Mouse (Mus musculus): ENCODE results near the gene Rdh19. TPM values are rescaled to one million over a fixed set of nuclear protein-coding genes. Genes with fewer than 3 reads are reported as not detected.
"Not testable (repeated sequence)": the region's sequence is repeated elsewhere in the genome, so short reads cannot be mapped to it uniquely, and the experiment has no call there.

Gene Rdh19
- not detected in 2 replicates for polyA plus RNA-seq (2015; fragmentation: Nextera tagmentation; extraction: Ambion mirVana)

DNA sequence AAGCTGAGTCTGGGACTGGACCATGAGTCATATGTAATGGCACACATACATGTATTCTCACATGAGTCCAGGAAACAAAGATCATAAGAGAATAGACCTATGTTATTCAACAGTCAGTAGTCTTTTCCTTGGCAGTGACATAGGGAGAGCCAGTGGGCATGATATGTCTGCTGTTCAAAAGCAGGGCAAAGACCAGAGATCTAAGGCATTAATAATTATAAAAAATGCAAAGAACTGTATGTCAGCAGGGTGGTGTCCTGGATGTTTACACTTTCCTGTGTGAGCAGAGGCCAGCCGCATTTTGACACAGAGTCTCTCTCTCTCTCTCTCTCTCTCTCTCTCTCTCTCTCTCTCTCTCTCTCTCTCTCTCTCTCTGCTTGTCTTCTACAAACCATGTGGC is at the start of gene Rdh19:
Gene Rdh19 (plus strand): TSS at position 301 of the 400 bp plus-strand sequence.
- no peak for DNase-seq (ENCODE audit: low spot score)

GRCm38 (mm10) chr10:127800891-127801290 is 48.8 kb upstream of the Rdh19 start, which contains the start of gene Rdh16:
Gene Rdh16, plus strand, starts transcription at chr10:127801152.
- DNase-seq (ENCODE audit: low spot score), result no peak

DNA sequence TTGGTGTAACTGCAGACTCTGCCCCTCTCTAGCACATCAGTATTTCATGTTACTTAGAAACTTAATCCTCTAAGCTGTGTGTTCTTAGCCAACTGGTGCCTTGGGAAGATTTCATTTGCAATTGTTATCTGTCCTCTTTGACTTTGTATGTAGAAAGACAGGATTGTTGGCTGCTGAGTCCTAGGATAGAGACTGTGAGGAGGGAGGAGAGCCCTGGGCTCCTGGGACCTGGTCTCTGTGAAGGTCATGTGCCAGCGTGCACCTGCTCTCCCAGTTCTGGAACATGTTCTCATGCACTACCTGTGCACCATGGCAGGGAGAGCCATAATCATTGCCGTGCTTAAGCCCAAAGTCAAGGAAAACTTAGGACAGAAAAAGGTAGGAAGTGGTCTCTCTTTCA is 48.1 kb upstream of the Rdh19 start:
- no peak for DNase-seq (ENCODE audit: low spot score)

DNA sequence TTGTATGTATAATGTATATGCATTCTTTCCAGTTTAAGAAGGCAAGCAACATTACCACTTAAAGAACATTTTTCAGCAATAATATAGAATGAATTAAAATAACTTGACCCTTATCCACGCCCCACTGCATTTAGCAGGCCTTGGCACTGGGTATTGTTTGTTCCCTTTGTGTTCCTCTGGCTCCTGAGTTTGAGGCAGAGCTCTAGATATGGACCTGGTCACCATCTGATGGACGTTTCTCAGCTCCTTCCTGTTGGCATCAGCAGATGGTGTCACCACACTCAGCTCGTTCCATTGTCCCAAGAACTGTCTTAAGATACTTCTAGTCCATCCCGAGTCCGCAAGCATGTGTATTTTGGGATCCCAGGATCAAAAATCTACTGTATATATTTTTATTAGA is 47.5 kb upstream of the Rdh19 start:
- no peak for DNase-seq (ENCODE audit: low spot score)

GRCm38 (mm10) chr10:127804416-127804815 is 45.3 kb upstream of the Rdh19 start:
- no peak for DNase-seq (ENCODE audit: low spot score)

DNA sequence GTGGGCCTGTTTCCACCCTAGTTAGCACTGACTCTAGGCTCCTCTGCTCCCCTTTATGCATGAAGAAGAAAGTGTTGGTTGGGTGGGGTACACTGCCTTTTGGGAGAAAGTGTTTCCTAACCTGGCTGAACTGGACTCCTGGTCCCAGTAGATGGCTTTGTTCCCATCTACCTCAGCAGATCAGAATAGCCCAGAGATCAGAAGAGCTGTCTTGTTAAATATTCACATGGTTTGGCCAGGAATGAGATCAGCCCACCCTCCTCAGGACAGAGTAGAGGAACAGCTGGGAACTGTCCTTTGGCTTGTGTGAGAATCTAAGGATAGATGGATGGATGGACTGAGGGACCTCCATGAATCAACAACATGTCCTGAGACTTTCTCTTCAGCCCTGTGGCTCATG is 33.8 kb upstream of the Rdh19 start:
- no peak for DNase-seq (ENCODE audit: low spot score)

- DNase-seq (ENCODE audit: low spot score), result not testable (repeated sequence)
These were observed 32.3 kb upstream of the Rdh19 start for GRCm38 (mm10) chr10:127817268-127817910.

- not testable (repeated sequence) for DNase-seq (ENCODE audit: low spot score)
These were observed 27.9 kb upstream of the Rdh19 start for GRCm38 (mm10) chr10:127821806-127822205.

DNA sequence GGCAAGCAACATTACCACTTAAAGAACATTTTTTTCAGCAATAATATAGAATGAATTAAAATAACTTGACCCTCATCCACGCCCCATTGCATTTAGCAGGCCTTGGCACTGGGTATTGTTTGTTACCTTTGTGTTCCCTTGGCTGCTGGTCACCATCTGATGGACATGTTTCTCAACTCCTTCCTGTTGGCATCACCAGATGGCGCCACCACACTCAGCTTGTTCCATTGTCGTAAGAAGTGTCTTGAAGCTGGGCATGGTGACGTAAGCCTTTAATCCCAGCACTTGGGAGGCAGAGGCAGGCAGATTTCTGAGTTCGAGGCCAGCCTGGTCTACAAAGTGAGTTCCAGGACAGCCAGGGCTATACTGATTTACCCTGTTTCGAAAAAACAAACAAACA is 24.3 kb upstream of the Rdh19 start:
- DNase-seq (ENCODE audit: low spot score), result no peak

DNA sequence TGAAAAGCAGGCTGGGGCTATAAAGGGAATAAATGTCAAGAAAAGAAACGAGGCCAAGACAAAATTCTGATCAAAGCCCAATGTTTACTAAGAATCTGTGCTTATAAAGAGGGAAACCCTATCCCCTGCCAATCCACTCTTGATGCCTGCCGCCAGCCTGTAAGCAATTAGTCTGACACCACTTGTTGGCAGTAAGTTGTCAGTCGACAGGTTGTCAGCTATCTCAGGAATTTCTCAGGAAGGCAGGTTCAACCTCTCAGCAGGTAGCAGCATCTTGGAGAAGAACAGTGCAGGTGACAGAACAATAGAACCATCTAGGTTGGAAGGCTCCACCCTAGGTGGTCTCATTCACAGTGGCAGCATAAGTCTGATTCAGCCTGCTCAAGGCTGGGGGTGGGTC is 20.6 kb upstream of the Rdh19 start:
- DNase-seq (ENCODE audit: low spot score), result no peak

DNA sequence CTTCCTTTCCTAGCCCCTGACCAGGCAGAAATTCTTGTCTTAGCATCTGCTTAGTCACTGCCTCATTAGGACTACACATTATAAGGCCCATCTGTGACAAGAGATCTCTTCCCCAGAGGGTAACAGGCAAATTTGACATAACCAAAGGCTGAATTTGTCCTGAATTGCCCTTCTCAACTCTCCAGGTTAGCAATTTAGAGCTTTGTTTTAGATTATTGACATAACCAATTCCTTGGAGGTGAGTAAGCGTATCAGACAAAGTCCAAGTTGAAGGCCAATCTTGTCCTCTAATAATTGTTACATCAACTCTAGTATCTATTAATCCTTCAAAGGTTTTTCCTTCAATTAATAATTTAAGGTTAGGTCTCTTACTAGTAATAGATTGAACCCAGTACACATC is 15.5 kb upstream of the Rdh19 start:
- DNase-seq (ENCODE audit: low spot score), result not testable (repeated sequence)

GRCm38 (mm10) chr10:127835292-127835691 is 14.4 kb upstream of the Rdh19 start:
- no peak for DNase-seq (ENCODE audit: low spot score)

DNA sequence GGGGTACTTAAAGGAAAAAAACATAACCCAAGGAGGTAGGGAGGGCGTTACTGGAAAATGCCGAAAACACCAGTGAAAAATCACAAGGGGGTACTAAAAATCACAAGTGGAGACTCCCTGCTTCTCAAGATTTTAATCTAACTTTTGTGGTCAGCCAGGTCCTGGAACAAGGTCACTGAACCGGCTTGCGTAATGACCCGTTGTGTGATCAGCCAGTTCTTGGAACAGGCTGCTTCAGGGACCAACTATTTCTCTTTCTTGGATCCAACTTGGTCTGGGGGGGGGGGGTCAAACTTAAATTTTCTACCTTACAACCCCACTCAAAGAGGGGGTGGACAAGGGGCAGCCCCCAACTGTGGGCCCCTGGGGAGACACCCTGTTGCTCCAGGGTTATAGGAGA is 11.9 kb upstream of the Rdh19 start:
- DNase-seq (ENCODE audit: low spot score), result not testable (repeated sequence)

DNA sequence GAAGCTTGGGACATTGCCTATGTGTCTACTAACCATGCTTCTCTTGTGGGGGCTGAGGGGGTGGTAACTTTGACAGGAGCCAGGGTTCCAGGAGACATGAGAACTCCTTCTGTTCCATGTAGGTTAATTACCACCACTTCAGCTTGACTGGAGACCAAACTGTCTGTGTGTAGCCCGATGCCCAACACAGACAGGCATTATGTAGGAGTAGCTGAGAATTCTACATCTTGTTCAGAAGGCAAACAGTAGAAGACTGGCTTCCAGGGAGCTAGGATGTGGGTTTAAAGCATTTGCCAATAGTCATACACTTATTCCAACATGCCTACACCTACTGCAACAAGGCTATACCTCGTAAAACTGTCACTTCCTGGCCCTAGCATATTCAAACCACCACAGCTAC is 11.2 kb upstream of the Rdh19 start:
- DNase-seq (ENCODE audit: low spot score), result no peak

DNA sequence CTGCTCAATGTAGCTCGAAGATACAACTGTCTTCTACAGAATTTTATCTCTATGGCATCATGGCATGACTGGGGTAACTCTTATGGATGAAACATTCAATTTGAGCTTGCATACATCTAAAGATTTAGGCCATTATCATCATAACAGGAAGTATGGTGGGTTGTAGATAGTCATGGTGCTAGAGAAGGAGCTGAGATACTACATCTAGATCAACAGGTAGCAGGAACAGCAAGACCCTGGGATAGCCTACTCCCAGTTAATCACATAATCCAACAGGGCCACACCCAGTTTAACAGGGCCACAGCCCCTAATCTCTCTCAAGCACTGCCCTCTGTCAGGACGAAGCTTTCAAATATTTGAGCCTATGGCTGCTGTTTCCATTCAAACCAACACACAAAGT is 9.0 kb upstream of the Rdh19 start:
- DNase-seq (ENCODE audit: low spot score), result no peak

DNA sequence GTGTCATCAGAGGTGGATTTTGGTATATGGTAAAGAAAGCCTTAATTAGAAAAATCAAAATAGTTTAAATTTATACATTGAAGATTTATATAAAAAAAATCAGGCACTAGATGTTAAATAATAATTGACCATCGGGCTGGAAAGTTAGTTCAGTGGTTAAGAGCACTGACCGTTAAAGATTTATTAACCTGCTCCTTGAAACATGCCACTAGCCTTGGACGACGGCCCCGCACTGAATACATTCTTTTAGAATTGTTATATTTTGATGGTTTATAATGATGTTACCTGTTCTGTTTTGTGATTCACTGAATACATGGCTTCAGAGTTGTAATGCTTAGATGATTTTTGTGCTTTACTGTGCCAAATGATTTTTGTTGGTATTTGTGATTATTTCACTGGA is 3.8 kb upstream of the Rdh19 start:
- DNase-seq (ENCODE audit: low spot score), result not testable (repeated sequence)

DNA sequence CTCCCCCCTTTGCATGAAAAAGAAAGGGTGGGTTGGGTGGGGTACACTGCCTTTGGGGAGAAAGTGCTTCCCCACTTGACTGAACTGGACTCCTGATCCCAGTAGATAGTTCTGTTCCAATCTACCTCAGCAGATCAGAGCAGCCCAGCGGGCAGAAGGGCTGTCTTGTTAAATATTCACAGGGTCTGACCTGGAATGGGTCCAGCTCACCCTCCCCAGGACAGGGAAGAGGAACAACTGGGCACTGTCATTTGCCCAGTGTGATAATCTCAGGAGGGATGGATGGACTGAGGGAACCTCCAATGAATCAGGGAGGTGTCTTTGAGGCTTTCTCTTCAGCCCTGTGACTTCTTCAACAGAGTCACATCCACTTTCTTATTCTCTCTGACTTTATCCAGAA is 1.6 kb upstream of the Rdh19 start:
- DNase-seq (ENCODE audit: low spot score), result no peak

GRCm38 (mm10) chr10:127856376-127856775 is 6.6 kb downstream of the Rdh19 start:
- no peak for DNase-seq (ENCODE audit: low spot score)

DNA sequence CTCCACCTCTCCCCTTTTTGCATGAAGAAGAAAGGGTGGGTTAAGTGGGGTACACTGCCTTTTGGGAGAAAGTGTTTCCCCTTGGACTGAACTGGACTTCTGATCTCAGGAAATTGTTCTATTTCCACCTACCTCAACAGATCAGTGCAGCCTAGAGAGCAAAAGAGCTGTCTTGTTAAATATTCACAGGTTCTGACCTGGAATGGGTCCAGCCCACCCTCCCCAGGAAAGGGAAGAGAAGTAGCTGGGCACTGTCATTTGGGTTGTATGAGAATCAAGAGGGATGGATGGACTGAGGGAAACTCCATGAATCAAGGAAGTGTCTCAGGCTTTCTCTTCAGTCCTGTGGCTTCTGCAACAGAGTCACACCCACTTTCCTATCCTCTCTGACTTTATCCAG is 15.2 kb downstream of the Rdh19 start:
- no peak for DNase-seq (ENCODE audit: low spot score)

DNA sequence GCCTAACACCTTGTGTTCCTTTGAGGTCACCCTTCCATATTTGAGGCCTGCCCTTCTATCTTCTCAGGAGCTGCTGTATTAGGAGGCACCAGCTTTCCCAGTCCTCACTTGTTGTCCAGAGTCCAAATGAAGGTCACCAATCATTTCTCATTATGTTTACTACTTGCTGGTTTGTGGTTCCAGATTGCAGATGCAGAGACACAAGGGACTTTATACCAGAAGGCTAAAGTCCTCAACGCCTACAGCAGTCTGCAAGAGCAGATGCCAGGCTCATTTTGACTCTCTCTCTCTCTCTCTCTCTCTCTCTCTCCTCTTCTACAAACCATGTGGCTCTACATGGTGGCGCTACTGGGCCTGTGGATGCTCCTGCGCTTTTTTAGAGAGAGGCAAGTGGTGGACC is 16.5 kb downstream of the Rdh19 start, which contains the start of gene Rdh16f2:
Gene Rdh16f2 (plus strand): TSS at position 243 of the 400 bp plus-strand sequence.
- DNase-seq (ENCODE audit: low spot score), result no peak

GRCm38 (mm10) chr10:127872484-127872883 is 22.8 kb downstream of the Rdh19 start:
- peak; percentile 28 for DNase-seq (ENCODE audit: low spot score)

GRCm38 (mm10) chr10:127877681-127878080 is 28.0 kb downstream of the Rdh19 start:
- no peak for DNase-seq (ENCODE audit: low spot score)

DNA sequence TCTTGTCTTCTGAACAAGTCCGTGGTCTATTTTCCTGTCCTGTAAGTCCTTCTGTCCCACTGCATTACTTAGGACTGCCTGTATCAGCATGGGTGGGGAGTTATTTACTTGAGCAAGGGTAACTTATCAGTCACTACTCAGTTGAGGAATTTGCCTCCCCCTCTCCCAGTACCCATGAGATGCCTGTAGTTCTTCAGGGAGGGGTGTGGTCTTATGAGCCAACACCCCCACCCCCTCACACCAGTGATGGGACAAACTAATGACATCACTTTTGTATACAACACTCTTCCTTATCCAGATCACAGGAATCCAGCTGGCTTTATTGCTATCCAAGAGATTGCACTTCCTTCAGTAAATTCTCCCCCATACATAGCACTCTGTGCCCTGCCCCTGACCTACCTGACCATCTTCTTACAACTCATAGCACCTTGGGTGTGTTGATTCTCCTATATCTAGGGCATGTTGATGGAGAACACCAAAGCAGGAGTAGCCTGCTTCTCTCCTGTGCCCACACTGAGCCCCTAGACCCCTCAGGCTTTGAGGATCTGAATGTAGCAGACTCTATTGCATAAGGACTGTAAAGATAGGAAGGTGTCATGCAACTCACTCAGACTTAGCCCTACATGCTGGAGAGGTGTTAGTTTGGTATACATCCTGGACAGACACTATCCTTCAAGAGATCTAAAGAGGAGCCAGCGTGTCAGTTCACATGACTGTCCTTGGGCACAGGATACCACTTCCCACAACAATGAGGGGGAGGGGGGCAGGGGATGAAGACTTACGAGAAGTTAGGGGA is 28.7 kb downstream of the Rdh19 start:
- DNase-seq (ENCODE audit: low spot score), result no peak

Measured in thymus, postnatal 0 days (tissue).